Mouse (Mus musculus) erythroblast, embryonic 14.5 days (primary cell): ENCODE results near the gene Ostn.

ENCODE experiments used
- GATA1 ChIP-seq: IDR thresholded peaks from 2 replicates; pipeline ENCODE4 v1.6.1; 2012; ENCODE audit warnings: low read length, inconsistent platforms, mixed read lengths
- TAL1 ChIP-seq: IDR thresholded peaks from 3 replicates; pipeline ENCODE4 v1.6.1; 2012; ENCODE audit warnings: low read length, inconsistent platforms, mixed read lengths

GRCm38 (mm10) chr16:27388761-27389451, 81.6 kb downstream of the Ostn start, which contains the start of gene Ccdc50:
- no peak for TF ChIP-seq GATA1
- no peak for TF ChIP-seq TAL1
